Mouse (Mus musculus) hematopoietic stem cell, adult 5-6 weeks (primary cell): ENCODE measurements around the gene Cenpp. TPM values are rescaled to one million over a fixed set of nuclear protein-coding genes. Genes with fewer than 3 reads are reported as not detected.

ENCODE experiments used
- ATAC-seq, 2 experiments: fragments of 125-278 bp in 1 of 2; replicated peaks in 1 of 2; 2 replicates each; pipeline ENCODE4 v1.8.0; 2016 to 2017; ENCODE audit warnings: inconsistent platforms in 2 of 2, mild to moderate bottlenecking in 2 of 2, moderate number of reproducible peaks in 2 of 2, low read depth in 1 of 2, moderate TSS enrichment in 1 of 2; ENCODE audit not compliant: low FRiP score in 2 of 2, poor library complexity in 2 of 2, severe bottlenecking in 2 of 2, insufficient read depth in 1 of 2, low TSS enrichment in 1 of 2
- total RNA-seq: library from RNA; stranded (forward); fragments of 172-1452, 232-1000 nt; gene quantifications from 2 replicates; pipeline ENCODE4 v1.2.3, GENCODE M21; 2017

Gene Cenpp
- total RNA-seq, 1 experiment from 2014 or later: 36.8 TPM

- ATAC-seq: no peak
Measured at GRCm38 (mm10) chr13:49478851-49479374, 173.7 kb downstream of the Cenpp start.

GRCm38 (mm10) chr13:49477887-49478286 is 174.7 kb downstream of the Cenpp start:
- ATAC-seq: no peak

GRCm38 (mm10) chr13:49472676-49473005 is 179.9 kb downstream of the Cenpp start:
- ATAC-seq: no peak

- no peak for ATAC-seq
Measured at GRCm38 (mm10) chr13:49471981-49472675, 180.5 kb downstream of the Cenpp start.

GRCm38 (mm10) chr13:49470806-49471205 is 181.8 kb downstream of the Cenpp start:
- ATAC-seq: no peak

- ATAC-seq: no peak
Measured at GRCm38 (mm10) chr13:49470319-49470718, 182.3 kb downstream of the Cenpp start.

- ATAC-seq: no peak
Measured at GRCm38 (mm10) chr13:49469002-49469401, 183.6 kb downstream of the Cenpp start.

- ATAC-seq: no peak
Measured at GRCm38 (mm10) chr13:49467585-49467984, 185.0 kb downstream of the Cenpp start.

- ATAC-seq: no peak
Measured at GRCm38 (mm10) chr13:49466393-49467075, 186.1 kb downstream of the Cenpp start.

GRCm38 (mm10) chr13:49465875-49466274 is 186.7 kb downstream of the Cenpp start:
- no peak for ATAC-seq

GRCm38 (mm10) chr13:49462921-49463320 is 189.7 kb downstream of the Cenpp start:
- ATAC-seq: no peak

GRCm38 (mm10) chr13:49461458-49462132 is 191.0 kb downstream of the Cenpp start:
- ATAC-seq: no peak

GRCm38 (mm10) chr13:49460692-49461414 is 191.7 kb downstream of the Cenpp start:
- no peak for ATAC-seq

GRCm38 (mm10) chr13:49460276-49460675 is 192.3 kb downstream of the Cenpp start:
- ATAC-seq: no peak

- ATAC-seq: peak; percentile 89 to 94
Measured at GRCm38 (mm10) chr13:49449318-49449749, 203.3 kb downstream of the Cenpp start.

GRCm38 (mm10) chr13:49444451-49444850 is 208.1 kb downstream of the Cenpp start:
- ATAC-seq: no peak

- ATAC-seq: no peak
Measured at GRCm38 (mm10) chr13:49436170-49436569, 216.4 kb downstream of the Cenpp start.

GRCm38 (mm10) chr13:49435745-49436144 is 216.8 kb downstream of the Cenpp start:
- no peak for ATAC-seq
